Mouse (Mus musculus): ENCODE measurements around the gene Trim30b. TPM values are rescaled to one million over a fixed set of nuclear protein-coding genes. Genes with fewer than 3 reads are reported as not detected.
A peak's percentile ranks its signal among the peaks of the same experiment; 100 is the strongest.
"Not testable (repeated sequence)": the region's sequence is repeated elsewhere in the genome, so short reads cannot be mapped to it uniquely, and the experiment has no call there.

Trim30b gene
- polyA plus RNA-seq, 1 experiment from 2014 or later = 0.23 TPM

GRCm38 (mm10) chr7:104322028-104322427 is 47.7 kb downstream of the Trim30b start:
- no peak for ATAC-seq
- Histone ChIP-seq H3K27me3 (replicated peaks; ENCODE audit: control insufficient read depth, insufficient read depth, low read length) (no peaks in the 10 kb centered on the region), H3K36me3 (ENCODE audit: control insufficient read depth, insufficient read depth) (no peaks in the 10 kb centered on the region), H3K4me3 (ENCODE audit: low read depth, low read length) (no peak overlapping the region), H3K4me1 (replicated peaks; ENCODE audit: control insufficient read depth, insufficient read depth, low read length) (no peaks in the 10 kb centered on the region), H3K4me2 (replicated peaks; ENCODE audit: low read depth) (no peak overlapping the region), H3K9ac (ENCODE audit: low read depth, low read length) (no peak overlapping the region), H3K9me3 (ENCODE audit: control insufficient read depth) (no peaks in the 10 kb centered on the region), H3K27ac (ENCODE audit: low read depth, low read length) (no peak overlapping the region)
- TF ChIP-seq CTCF (IDR thresholded peaks at IDR 0.05; ENCODE audit: low read depth) = no peak
- 46% methylated on average over 9 of the region's 9 CpGs for WGBS

- not testable (repeated sequence) for H3K36me3 ChIP-seq (ENCODE audit: control insufficient read depth, insufficient read depth); H3K9me3 ChIP-seq (ENCODE audit: control insufficient read depth); H3K4me1 ChIP-seq (replicated peaks; ENCODE audit: control insufficient read depth, insufficient read depth, low read length); H3K27me3 ChIP-seq (replicated peaks; ENCODE audit: control insufficient read depth, insufficient read depth, low read length)
- H3K4me3 ChIP-seq (ENCODE audit: low read depth, low read length) = peak within 1 kb of the TSS; percentile 55
- ATAC-seq = peak; percentile 98
- 22% methylated on average over 4 of the region's 4 CpGs for WGBS
- H3K27ac ChIP-seq (ENCODE audit: low read depth, low read length) = peak within 1 kb of the TSS; percentile 75
- peak within 1 kb of the TSS; percentile 42 for H3K9ac ChIP-seq (ENCODE audit: low read depth, low read length)
- peak within 1 kb of the TSS; percentile 61 for H3K4me2 ChIP-seq (replicated peaks; ENCODE audit: low read depth)
Measured at GRCm38 (mm10) chr7:104315369-104316080, 54.2 kb downstream of the Trim30b start, which contains the start of gene Trim12a. Trim12a (minus strand) TSS chr7:104315466.

- ATAC-seq = peak; percentile 85
- H3K4me1 ChIP-seq (replicated peaks; ENCODE audit: control insufficient read depth, insufficient read depth, low read length) = no peaks in the 10 kb centered on the region
- TF ChIP-seq CTCF (IDR thresholded peaks at IDR 0.05; ENCODE audit: low read depth) = no peak
- H3K27me3 ChIP-seq (replicated peaks; ENCODE audit: control insufficient read depth, insufficient read depth, low read length) = no peaks in the 10 kb centered on the region
- peak overlapping the region; percentile 61 for H3K4me2 ChIP-seq (replicated peaks; ENCODE audit: low read depth)
- peak overlapping the region; percentile 42 for H3K9ac ChIP-seq (ENCODE audit: low read depth, low read length)
- 8% methylated on average over 15 of the region's 15 CpGs for WGBS
- no peaks in the 10 kb centered on the region for H3K9me3 ChIP-seq (ENCODE audit: control insufficient read depth)
- no peaks in the 10 kb centered on the region for H3K36me3 ChIP-seq (ENCODE audit: control insufficient read depth, insufficient read depth)
- H3K4me3 ChIP-seq (ENCODE audit: low read depth, low read length) = peak overlapping the region; percentile 55
- H3K27ac ChIP-seq (ENCODE audit: low read depth, low read length) = peak overlapping the region; percentile 75
Measured at GRCm38 (mm10) chr7:104314796-104315353, 54.8 kb downstream of the Trim30b start.

Other genes with a start within 250 kb of the Trim30b start
- gene Ubqln5, start 240.1 kb downstream of the Trim30b start, polyA plus RNA-seq (2015; fragmentation: Nextera tagmentation; extraction: Ambion mirVana) = not detected in 2 replicates
- not detected in 2 replicates for gene Olfr643, start 232.5 kb downstream of the Trim30b start, polyA plus RNA-seq (2015; fragmentation: Nextera tagmentation; extraction: Ambion mirVana)
- gene Ubqln3, start 226.6 kb downstream of the Trim30b start, polyA plus RNA-seq (2015; fragmentation: Nextera tagmentation; extraction: Ambion mirVana) = not detected in 2 replicates
- not detected in 2 replicates for gene Ubqlnl, start 219.3 kb downstream of the Trim30b start, polyA plus RNA-seq (2015; fragmentation: Nextera tagmentation; extraction: Ambion mirVana)
- not detected in 2 replicates for gene Olfm5, start 205.1 kb downstream of the Trim30b start, polyA plus RNA-seq (2015; fragmentation: Nextera tagmentation; extraction: Ambion mirVana)
- 0.08 and 0.09 TPM in 2 replicates for gene Olfr648, start 186.5 kb downstream of the Trim30b start, polyA plus RNA-seq (2015; fragmentation: Nextera tagmentation; extraction: Ambion mirVana)
- not detected in 2 replicates for gene Olfr649, start 173.9 kb downstream of the Trim30b start, polyA plus RNA-seq (2015; fragmentation: Nextera tagmentation; extraction: Ambion mirVana)
- 0.44 and 0.55 TPM in 2 replicates for gene Trim6, start 151.1 kb downstream of the Trim30b start, polyA plus RNA-seq (2015; fragmentation: Nextera tagmentation; extraction: Ambion mirVana)
- 6.0 and 6.2 TPM in 2 replicates for gene Trim34a, start 125.4 kb downstream of the Trim30b start, polyA plus RNA-seq (2015; fragmentation: Nextera tagmentation; extraction: Ambion mirVana)
- 1.6 TPM in 2 replicates for gene Trim5, start 81.8 kb downstream of the Trim30b start, polyA plus RNA-seq (2015; fragmentation: Nextera tagmentation; extraction: Ambion mirVana)
- 23.8 and 26.3 TPM in 2 replicates for gene Trim12a, start 54.4 kb downstream of the Trim30b start, polyA plus RNA-seq (2015; fragmentation: Nextera tagmentation; extraction: Ambion mirVana)
- 0.16 and 0.22 TPM in 2 replicates for gene Trim34b, start 40.4 kb downstream of the Trim30b start, polyA plus RNA-seq (2015; fragmentation: Nextera tagmentation; extraction: Ambion mirVana)
- gene Trim12c, start 16.5 kb downstream of the Trim30b start, polyA plus RNA-seq (2015; fragmentation: Nextera tagmentation; extraction: Ambion mirVana) = 4.8 and 5.0 TPM in 2 replicates
- gene Trim30c, start 31.0 kb upstream of the Trim30b start, polyA plus RNA-seq (2015; fragmentation: Nextera tagmentation; extraction: Ambion mirVana) = 0.10 and 0.14 TPM in 2 replicates
- 5.0 and 5.3 TPM in 2 replicates for gene Trim30a, start 95.3 kb upstream of the Trim30b start, polyA plus RNA-seq (2015; fragmentation: Nextera tagmentation; extraction: Ambion mirVana)
- gene Trim30d, start 138.0 kb upstream of the Trim30b start, polyA plus RNA-seq (2015; fragmentation: Nextera tagmentation; extraction: Ambion mirVana) = 18.7 and 18.8 TPM in 2 replicates
- gene Olfr651, start 180.2 kb upstream of the Trim30b start, polyA plus RNA-seq (2015; fragmentation: Nextera tagmentation; extraction: Ambion mirVana) = not detected in 2 replicates
- gene Olfr652, start 191.0 kb upstream of the Trim30b start, polyA plus RNA-seq (2015; fragmentation: Nextera tagmentation; extraction: Ambion mirVana) = 0.04 TPM in 1 of 2 replicates, not detected in the other
- gene Olfr653, start 207.4 kb upstream of the Trim30b start, polyA plus RNA-seq (2015; fragmentation: Nextera tagmentation; extraction: Ambion mirVana) = 0.03 TPM in 1 of 2 replicates, not detected in the other
- gene Olfr654, start 217.1 kb upstream of the Trim30b start, polyA plus RNA-seq (2015; fragmentation: Nextera tagmentation; extraction: Ambion mirVana) = not detected in 2 replicates
- not detected in 2 replicates for gene Olfr655, start 231.9 kb upstream of the Trim30b start, polyA plus RNA-seq (2015; fragmentation: Nextera tagmentation; extraction: Ambion mirVana)
- not detected in 2 replicates for gene Olfr656, start 244.1 kb upstream of the Trim30b start, polyA plus RNA-seq (2015; fragmentation: Nextera tagmentation; extraction: Ambion mirVana)

Measured in intestine, postnatal 0 days (tissue).